ENCODE assay signal across 8 mouse cellular contexts in genomic region chr1:91801844-91802366, GRCm38 (mm10). TPM values are rescaled to one million over a fixed set of nuclear protein-coding genes. Genes with fewer than 3 reads are reported as not detected.
A peak's percentile ranks its signal among the peaks of the same experiment; 100 is the strongest.
DNase-seq lines count a peak whose midpoint lies in the region; ATAC-seq lines count a peak whose summit lies in the region.
"Had no signal": no experiment of that assay in that cellular context is flagged by ENCODE, and none has a peak within 500 bp of the region (broad histone marks: within the 10 kb centered on the region; RNA-seq: fewer than 3 reads in every experiment).

No protein-coding gene starts in this region.

- peak overlapping the region; percentile 88 for H3K4me2 ChIP-seq in embryonic facial prominence, embryonic 13.5 days
- peak overlapping the region; percentile 81 for H3K4me2 ChIP-seq in hindbrain, embryonic 13.5 days
- H3K4me2 ChIP-seq in midbrain, embryonic 16.5 days (ENCODE audit: low read length) = peak overlapping the region; percentile 75

- no peaks in the 10 kb centered on the region for H3K36me3 ChIP-seq in megakaryocyte, embryonic 14.5 days (replicated peaks; ENCODE audit: low read length)
- H3K36me3 ChIP-seq in embryonic facial prominence, embryonic 13.5 days = no peaks in the 10 kb centered on the region
- no peaks in the 10 kb centered on the region for H3K36me3 ChIP-seq in hindbrain, embryonic 13.5 days
- no peaks in the 10 kb centered on the region for H3K36me3 ChIP-seq in midbrain, embryonic 16.5 days (ENCODE audit: control insufficient read depth, insufficient read depth, low read length)

- no peak for DNase-seq in adrenal gland, postnatal 4 days (ENCODE audit: low spot score in 2 of 2)
- DNase-seq in layer of hippocampus, postnatal 14 days (ENCODE audit: low spot score in 2 of 2) = no peak

- H3K9me3 ChIP-seq in megakaryocyte, embryonic 14.5 days = no peaks in the 10 kb centered on the region
- H3K9me3 ChIP-seq in embryonic facial prominence, embryonic 13.5 days = no peaks in the 10 kb centered on the region
- H3K9me3 ChIP-seq in hindbrain, embryonic 13.5 days = no peaks in the 10 kb centered on the region
- no peaks in the 10 kb centered on the region for H3K9me3 ChIP-seq in midbrain, embryonic 16.5 days (replicated peaks; ENCODE audit: control insufficient read depth, low read length, poor library complexity, severe bottlenecking)

- under 1% methylated on average over 45 of the region's 45 CpGs for WGBS in embryonic facial prominence, embryonic 13.5 days
- 2% methylated on average over 45 of the region's 45 CpGs for whole genome bisulfite sequencing in hindbrain, embryonic 13.5 days
- 2% methylated on average over 45 of the region's 45 CpGs for WGBS in midbrain, embryonic 16.5 days

- peak overlapping the region; percentile 96 for H3K27ac ChIP-seq in embryonic facial prominence, embryonic 13.5 days
- H3K27ac ChIP-seq in hindbrain, embryonic 13.5 days = no peak overlapping the region
- H3K27ac ChIP-seq in midbrain, embryonic 16.5 days (ENCODE audit: low read length) = 0 out of 2 replicates have a peak overlapping the region, but pooled peaks have one; percentile 28

- peaks cover 12% of the 10 kb centered on the region for H3K4me1 ChIP-seq in megakaryocyte, embryonic 14.5 days
- peaks cover 26% of the 10 kb centered on the region for H3K4me1 ChIP-seq in embryonic facial prominence, embryonic 13.5 days
- peaks cover 27% of the 10 kb centered on the region for H3K4me1 ChIP-seq in hindbrain, embryonic 13.5 days (replicated peaks)
- H3K4me1 ChIP-seq in midbrain, embryonic 16.5 days (ENCODE audit: control insufficient read depth, insufficient read depth, low read length) = peaks cover 14% of the 10 kb centered on the region

- peaks cover 68% of the 10 kb centered on the region for H3K27me3 ChIP-seq in megakaryocyte, embryonic 14.5 days (replicated peaks)
- H3K27me3 ChIP-seq in embryonic facial prominence, embryonic 13.5 days = peaks cover 53% of the 10 kb centered on the region
- peaks cover 86% of the 10 kb centered on the region for H3K27me3 ChIP-seq in hindbrain, embryonic 13.5 days
- H3K27me3 ChIP-seq in midbrain, embryonic 16.5 days (ENCODE audit: control insufficient read depth, insufficient read depth, low read depth, low read length) = peaks cover 46% of the 10 kb centered on the region

- H3K9ac ChIP-seq in embryonic facial prominence, embryonic 13.5 days = peak overlapping the region; percentile 89
- H3K9ac ChIP-seq in hindbrain, embryonic 13.5 days = peak overlapping the region; percentile 60; the same call in 1 of the 2 replicates
- H3K9ac ChIP-seq in midbrain, embryonic 16.5 days (ENCODE audit: low read depth, low read length) = peak overlapping the region; percentile 64

- ATAC-seq in megakaryocyte, adult 5-6 weeks (ENCODE audit: poor library complexity, severe bottlenecking) = no peak
- no peak for ATAC-seq in embryonic facial prominence, embryonic 13.5 days (ENCODE audit: insufficient number of reproducible peaks, insufficient read depth, low FRiP score, low TSS enrichment, low read depth)
- no peak for ATAC-seq in hindbrain, embryonic 13.5 days (ENCODE audit: low FRiP score)
- ATAC-seq in midbrain, embryonic 16.5 days = peak; percentile 76; the same call in 1 of the 2 replicates

- peak overlapping the region; percentile 65 for H3K4me3 ChIP-seq in megakaryocyte, embryonic 14.5 days (replicated peaks)
- H3K4me3 ChIP-seq in embryonic facial prominence, embryonic 13.5 days = peak overlapping the region; percentile 70
- H3K4me3 ChIP-seq in hindbrain, embryonic 13.5 days = peak overlapping the region; percentile 46
- H3K4me3 ChIP-seq in midbrain, embryonic 16.5 days (ENCODE audit: low read depth, low read length) = peak overlapping the region; percentile 51
- H3K4me3 ChIP-seq: erythroblast, embryonic 14.5 days had no signal

RNA-seq across cellular contexts. Expression of gene Twist2, which starts 0.6 kb away (rescaled TPM):
- not detected in 2 replicates for polyA plus RNA-seq in megakaryocyte, embryonic 14.5 days (2012; ENCODE audit: insufficient read depth, low replicate concordance)
- not detected in 2 replicates for total RNA-seq in megakaryocyte, adult 5-6 weeks (2015)
- total RNA-seq in megakaryocyte, adult 5-6 weeks (2017) = not detected in 2 replicates
- 92.9 and 101 TPM in 2 replicates for polyA plus RNA-seq in embryonic facial prominence, embryonic 13.5 days (2015; fragmentation: Nextera tagmentation; extraction: Ambion mirVana)
- polyA plus RNA-seq in hindbrain, embryonic 13.5 days (2015; fragmentation: Nextera tagmentation; extraction: Ambion mirVana) = 0.87 and 1.3 TPM in 2 replicates
- polyA plus RNA-seq in midbrain, embryonic 16.5 days (2015; fragmentation: Nextera tagmentation; extraction: Ambion mirVana) = 2.6 and 3.5 TPM in 2 replicates
- total RNA-seq in adrenal gland, postnatal 4 days (2021) = 1 to 10 TPM; 8.0 to 8.7 TPM
- total RNA-seq in layer of hippocampus, postnatal 14 days (2021) = 1 to 10 TPM; 1.9 to 2.5 TPM
- polyA plus RNA-seq: erythroblast, embryonic 14.5 days had no signal

Comparison
In these comparisons a context has a peak if more than half of its experiments do, and no peak if none do; other contexts are left out.
1. RNA of gene Twist2, which starts 0.6 kb away (polyA plus RNA-seq): 92.9 to 101 TPM in embryonic facial prominence, embryonic 13.5 days; 2.6 to 3.5 TPM in midbrain, embryonic 16.5 days, 0.87 to 1.3 TPM in hindbrain, embryonic 13.5 days and not detected in megakaryocyte, embryonic 14.5 days; every median in the first group is over 10 times any median in the second.
2. Peak in every context shown above with its lines, with median percentiles within 50 percentile points of each other: H3K4me3 ChIP-seq, H3K4me2 ChIP-seq and H3K9ac ChIP-seq.